Mouse (Mus musculus) limb, embryonic 10.5 days (tissue): ENCODE measurements around the gene 4933428G20Rik. TPM values are rescaled to one million over a fixed set of nuclear protein-coding genes. Genes with fewer than 3 reads are reported as not detected.
A peak's percentile ranks its signal among the peaks of the same experiment; 100 is the strongest.

ENCODE experiments used
- DNase-seq: peaks from one replicate; pipeline ENCODE4 v3.0.0-alpha.2; 2017; ENCODE audit warnings: low spot score
- H3K27ac ChIP-seq: fragments of 300-500 bp; sonication (generic); 2 replicates; pipeline ENCODE4 v1.5.1; 2016; ENCODE audit warnings: mild to moderate bottlenecking
- H3K27me3 ChIP-seq: fragments of 300-500 bp; sonication (generic); 2 replicates; pipeline ENCODE4 v1.6.1; 2016; ENCODE audit warnings: low read depth, mild to moderate bottlenecking; ENCODE audit not compliant: poor library complexity, severe bottlenecking
- H3K36me3 ChIP-seq: fragments of 300-500 bp; sonication (generic); 2 replicates; pipeline ENCODE4 v1.6.1; 2016; ENCODE audit warnings: mild to moderate bottlenecking, moderate library complexity
- H3K4me1 ChIP-seq: fragments of 300-500 bp; sonication (generic); 2 replicates; pipeline ENCODE4 v1.6.1; 2016
- H3K4me3 ChIP-seq: fragments of 300-500 bp; sonication (generic); 2 replicates; pipeline ENCODE4 v1.5.1; 2016; ENCODE audit warnings: mild to moderate bottlenecking, moderate library complexity
- H3K9me3 ChIP-seq: fragments of 300-500 bp; sonication (generic); replicated peaks from 2 replicates; pipeline ENCODE4 v1.6.1; 2016; ENCODE audit warnings: mild to moderate bottlenecking
- WGBS: fragments of 180-500 bp; shearing (Covaris S2); methylation state at CpG from one replicate; pipeline ENCODE4 v1.1.7; 2016; 5-methylcytosine and 5-hydroxymethylcytosine counted together
- polyA plus RNA-seq: library from polyadenylated mRNA; unstranded; fragments of >200 nt; fragmentation: Nextera tagmentation; extraction: Ambion mirVana; gene quantifications from 2 replicates; pipeline ENCODE4 v1.2.1, GENCODE M21; 2016

The 4933428G20Rik gene
- polyA plus RNA-seq, 1 experiment from 2014 or later, result 0.54 TPM

DNA sequence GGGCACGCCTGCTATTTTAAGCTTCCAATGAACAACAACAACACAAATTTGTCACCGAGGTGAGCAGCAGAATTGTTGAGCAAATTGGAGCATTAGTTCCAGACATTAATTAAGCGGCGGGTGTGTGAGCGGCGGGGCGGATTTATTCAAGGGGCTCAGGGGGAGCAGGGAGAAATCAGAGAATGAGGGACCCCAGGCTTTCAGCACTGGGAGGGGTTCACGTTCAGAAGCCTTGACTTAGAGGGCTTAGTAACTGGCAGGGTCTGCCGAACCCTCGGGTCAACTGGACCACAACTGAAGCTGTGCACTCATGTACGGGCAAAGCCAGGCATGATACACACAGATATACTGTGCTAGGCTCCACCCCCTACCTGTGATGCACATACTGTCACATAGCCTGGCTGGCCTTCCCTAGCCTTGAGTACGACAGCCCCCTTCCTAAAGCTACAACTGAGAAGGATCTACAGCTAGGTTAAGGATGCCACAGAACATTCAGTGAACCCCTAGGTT, 37.5 kb upstream of the 4933428G20Rik start:
- WGBS, result 26% methylated on average over 12 of the region's 12 CpGs
- Histone ChIP-seq H3K4me1 (peaks cover 52% of the 10 kb centered on the region), H3K36me3 (no peaks in the 10 kb centered on the region), H3K4me3 (peak overlapping the region; percentile 55), H3K27ac (no peak overlapping the region), H3K27me3 (peaks cover 100% of the 10 kb centered on the region), H3K9me3 (no peaks in the 10 kb centered on the region)
- no peak for DNase-seq

DNA sequence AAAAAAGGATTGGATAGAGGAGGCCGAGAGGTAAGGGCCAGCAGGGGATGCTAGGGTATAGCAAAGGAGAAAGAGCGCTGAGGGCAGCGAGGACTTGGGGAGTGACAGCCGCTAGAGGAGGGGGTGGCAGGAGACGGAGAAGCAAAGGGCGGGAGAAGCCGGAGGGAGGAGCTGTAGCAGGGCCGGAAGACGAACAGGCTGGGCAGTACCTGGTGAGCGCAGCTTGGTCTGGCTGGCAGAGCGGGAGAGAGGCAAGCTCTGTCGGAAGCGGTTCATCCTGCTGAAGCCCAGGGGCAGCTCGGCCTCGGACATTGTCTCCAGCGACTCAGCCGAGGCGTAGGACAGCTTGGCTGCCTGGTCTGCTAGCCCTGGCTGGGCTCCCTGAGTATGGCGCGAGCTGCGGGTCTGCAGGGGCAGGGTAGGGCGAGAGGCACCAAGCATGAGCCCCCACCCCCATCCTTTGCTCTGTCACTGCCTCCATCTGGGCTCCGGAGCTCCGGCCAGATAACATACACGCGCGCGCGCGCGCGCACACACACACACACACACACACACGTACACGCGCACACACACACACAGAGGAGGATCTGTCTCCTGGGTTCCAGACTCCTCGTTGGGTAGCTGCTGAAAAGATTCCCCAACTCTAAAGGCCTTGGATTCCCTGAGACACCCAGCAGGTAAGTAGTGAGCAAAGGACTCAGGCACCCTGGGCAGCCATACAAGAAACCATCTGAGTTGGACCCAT, 36.9 kb upstream of the 4933428G20Rik start:
- H3K9me3 ChIP-seq, result no peaks in the 10 kb centered on the region
- peak overlapping the region; percentile 55 for H3K4me3 ChIP-seq
- H3K36me3 ChIP-seq, result no peaks in the 10 kb centered on the region
- peak; percentile 68 for DNase-seq
- peaks cover 100% of the 10 kb centered on the region for H3K27me3 ChIP-seq
- peak overlapping the region; percentile 46; the same call in 1 of the 2 replicates for H3K27ac ChIP-seq
- WGBS, result 2% methylated on average over 36 of the region's 36 CpGs
- H3K4me1 ChIP-seq, result peaks cover 52% of the 10 kb centered on the region

- Histone ChIP-seq H3K4me3 (peak overlapping the region; percentile 55), H3K9me3 (no peaks in the 10 kb centered on the region), H3K36me3 (no peaks in the 10 kb centered on the region), H3K27ac (no peak overlapping the region), H3K27me3 (peaks cover 98% of the 10 kb centered on the region), H3K4me1 (peaks cover 59% of the 10 kb centered on the region)
- no peak for DNase-seq
- 9% methylated on average over 35 of the region's 35 CpGs for WGBS
Observed at GRCm38 (mm10) chr11:97536083-97536747, 36.1 kb upstream of the 4933428G20Rik start.

- WGBS, result 45% methylated on average over 5 of the region's 5 CpGs
- Histone ChIP-seq H3K4me1 (peaks cover 57% of the 10 kb centered on the region), H3K36me3 (no peaks in the 10 kb centered on the region), H3K4me3 (no peak overlapping the region), H3K9me3 (no peaks in the 10 kb centered on the region), H3K27me3 (peaks cover 98% of the 10 kb centered on the region), H3K27ac (no peak overlapping the region)
- no peak for DNase-seq
Observed at GRCm38 (mm10) chr11:97535660-97536059, 35.5 kb upstream of the 4933428G20Rik start.

GRCm38 (mm10) chr11:97535308-97535630, 35.1 kb upstream of the 4933428G20Rik start:
- peaks cover 54% of the 10 kb centered on the region for H3K4me1 ChIP-seq
- WGBS, result 17% methylated on average over 5 of the region's 5 CpGs

GRCm38 (mm10) chr11:97534442-97535307, 34.5 kb upstream of the 4933428G20Rik start:
- Histone ChIP-seq H3K27ac (peak overlapping the region; percentile 54; the same call in 1 of the 2 replicates), H3K4me3 (peak overlapping the region; percentile 42), H3K4me1 (peaks cover 54% of the 10 kb centered on the region), H3K9me3 (no peaks in the 10 kb centered on the region), H3K36me3 (no peaks in the 10 kb centered on the region), H3K27me3 (peaks cover 96% of the 10 kb centered on the region)
- DNase-seq, result peak; percentile 65
- 1% methylated on average over 95 of the region's 95 CpGs for WGBS

More at GRCm38 (mm10) chr11:97535308-97535630, 35.1 kb upstream of the 4933428G20Rik start:
- H3K9me3 ChIP-seq, result no peaks in the 10 kb centered on the region
- DNase-seq, result no peak
- no peaks in the 10 kb centered on the region for H3K36me3 ChIP-seq
- H3K4me3 ChIP-seq, result peak overlapping the region; percentile 42
- H3K27me3 ChIP-seq, result peaks cover 98% of the 10 kb centered on the region
- no peak overlapping the region for H3K27ac ChIP-seq

GRCm38 (mm10) chr11:97533653-97534052, 33.5 kb upstream of the 4933428G20Rik start:
- WGBS, result 18% methylated on average over 7 of the region's 7 CpGs
- peaks cover 54% of the 10 kb centered on the region for H3K4me1 ChIP-seq
- H3K27ac ChIP-seq, result no peak overlapping the region
- no peaks in the 10 kb centered on the region for H3K9me3 ChIP-seq
- DNase-seq, result no peak
- peaks cover 90% of the 10 kb centered on the region for H3K27me3 ChIP-seq
- H3K4me3 ChIP-seq, result 0 out of 2 replicates have a peak overlapping the region, but pooled peaks have one; percentile 63
- H3K36me3 ChIP-seq, result no peaks in the 10 kb centered on the region

GRCm38 (mm10) chr11:97532950-97533582, 32.9 kb upstream of the 4933428G20Rik start:
- peak; percentile 51 for DNase-seq
- 3% methylated on average over 20 of the region's 20 CpGs for WGBS
- no peaks in the 10 kb centered on the region for H3K9me3 ChIP-seq
- H3K4me3 ChIP-seq, result peak overlapping the region; percentile 63
- no peaks in the 10 kb centered on the region for H3K36me3 ChIP-seq
- H3K27me3 ChIP-seq, result peaks cover 85% of the 10 kb centered on the region
- H3K27ac ChIP-seq, result no peak overlapping the region
- peaks cover 54% of the 10 kb centered on the region for H3K4me1 ChIP-seq

DNA sequence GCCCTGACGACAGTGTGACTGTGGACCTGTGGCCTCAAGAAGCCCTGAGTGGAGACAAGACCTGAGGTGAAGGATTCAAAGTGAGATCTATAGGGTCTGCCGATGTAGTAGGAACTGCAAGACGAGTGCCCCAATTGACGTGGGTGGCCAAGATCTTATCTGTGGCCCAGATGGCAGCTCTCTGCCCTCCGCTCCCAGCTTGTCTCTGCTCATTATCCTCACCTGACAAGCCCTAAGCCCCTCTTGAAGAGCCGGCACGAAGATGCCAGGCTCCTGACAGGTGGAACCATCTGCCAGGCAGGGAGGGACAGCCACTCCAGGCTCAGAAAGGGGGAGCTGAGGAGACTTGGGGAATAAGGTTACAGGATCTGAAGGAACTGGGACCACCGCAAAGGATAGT, 32.2 kb upstream of the 4933428G20Rik start:
- no peak for DNase-seq
- H3K36me3 ChIP-seq, result no peaks in the 10 kb centered on the region
- WGBS, result 13% methylated on average over 8 of the region's 8 CpGs
- peak overlapping the region; percentile 63 for H3K4me3 ChIP-seq
- peaks cover 77% of the 10 kb centered on the region for H3K27me3 ChIP-seq
- no peaks in the 10 kb centered on the region for H3K9me3 ChIP-seq
- no peak overlapping the region for H3K27ac ChIP-seq
- H3K4me1 ChIP-seq, result peaks cover 51% of the 10 kb centered on the region

GRCm38 (mm10) chr11:97531381-97532260, 31.5 kb upstream of the 4933428G20Rik start:
- H3K27me3 ChIP-seq, result peaks cover 72% of the 10 kb centered on the region
- DNase-seq, result peak; percentile 93
- H3K4me3 ChIP-seq, result peak overlapping the region; percentile 63
- no peaks in the 10 kb centered on the region for H3K36me3 ChIP-seq
- peak overlapping the region; percentile 58; the same call in 1 of the 2 replicates for H3K27ac ChIP-seq
- no peaks in the 10 kb centered on the region for H3K9me3 ChIP-seq
- peaks cover 44% of the 10 kb centered on the region for H3K4me1 ChIP-seq
- 7% methylated on average over 46 of the region's 46 CpGs for WGBS

DNA sequence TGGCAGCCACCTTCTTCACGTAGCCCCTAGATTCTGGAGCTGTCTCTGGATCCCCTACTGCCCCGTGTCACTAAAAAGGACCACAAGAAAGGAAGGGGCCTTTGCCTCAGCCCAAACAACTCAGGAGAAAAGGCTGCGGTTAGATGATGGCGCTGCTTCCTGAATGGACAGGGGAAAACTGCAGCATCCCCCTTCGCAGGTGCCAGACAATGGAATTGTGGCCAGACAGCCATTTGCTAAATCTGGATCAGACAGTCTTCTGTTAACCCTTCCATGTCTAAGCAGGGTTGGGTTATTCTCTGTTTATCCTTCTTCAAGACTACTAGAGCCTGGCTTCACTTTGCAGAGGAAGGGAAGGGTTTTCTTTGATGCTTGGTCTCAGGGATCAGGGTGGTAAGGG, 30.8 kb upstream of the 4933428G20Rik start:
- Histone ChIP-seq H3K4me1 (peaks cover 43% of the 10 kb centered on the region), H3K4me3 (no peak overlapping the region)

More for the DNA sequence above, 30.8 kb upstream of the 4933428G20Rik start:
- Histone ChIP-seq H3K27ac (no peak overlapping the region), H3K36me3 (no peaks in the 10 kb centered on the region), H3K27me3 (peaks cover 72% of the 10 kb centered on the region), H3K9me3 (no peaks in the 10 kb centered on the region)
- WGBS, result 74% methylated on average over 5 of the region's 5 CpGs
- no peak for DNase-seq
